Mouse (Mus musculus) megakaryocyte, embryonic 14.5 days (primary cell): Measurements from ENCODE around the gene Olfr223.

Experiments
- FLI1 ChIP-seq: IDR thresholded peaks from 2 replicates; pipeline ENCODE4 v1.6.1; 2012; ENCODE audit warnings: low read length, inconsistent platforms, mixed read lengths
- GATA1 ChIP-seq: IDR thresholded peaks from 3 replicates; pipeline ENCODE4 v1.6.1; 2012; ENCODE audit warnings: mixed read lengths, low read length, inconsistent platforms, borderline replicate concordance

- TF ChIP-seq GATA1 (no peak), FLI1 (no peak)
Observed at GRCm38 (mm10) chr11:59544005-59544404, 49.1 kb downstream of the Olfr223 start.
